Mouse (Mus musculus) E14TG2a.4 (cell line): ENCODE measurements at regions not wholly inside any gene's neighbourhood (a gene's known extent, or its start where the extent isn't known, plus 50 kb on each side); places are given as distances from the start of the nearest gene placed in this dataset.

Experiments used
- H3K27me3 ChIP-seq: 2 replicates; pipeline ENCODE4 v1.6.1; 2014; ENCODE audit warnings: low read length, control low read depth; ENCODE audit not compliant: insufficient read depth
- H3K36me3 ChIP-seq: 2 replicates; pipeline ENCODE4 v1.6.1; 2014; ENCODE audit warnings: low read length, control low read depth; ENCODE audit not compliant: insufficient read depth
- H3K4me1 ChIP-seq: replicated peaks from 2 replicates; pipeline ENCODE4 v1.6.1; 2014; ENCODE audit warnings: low read depth, low read length, control low read depth
- H3K4me3 ChIP-seq: replicated peaks from 2 replicates; pipeline ENCODE4 v1.5.1; 2014; ENCODE audit warnings: mild to moderate bottlenecking, low read length
- H3K9me3 ChIP-seq: 2 replicates; pipeline ENCODE4 v1.6.1; 2014; ENCODE audit warnings: low read length, control low read depth
- CTCF ChIP-seq: conservative IDR thresholded peaks from 2 replicates; pipeline ENCODE4 v1.5.1; 2014; ENCODE audit warnings: low read length
- NANOG ChIP-seq: IDR thresholded peaks from 2 replicates; pipeline ENCODE4 v1.6.1; 2014; ENCODE audit warnings: borderline replicate concordance, low read length, mixed read lengths
- POU5F1 ChIP-seq: IDR thresholded peaks from 2 replicates; pipeline ENCODE4 v1.6.1; 2014; ENCODE audit warnings: low read length, borderline replicate concordance

GRCm38 (mm10) chr4:8926642-8927275, 687.9 kb upstream of the Car8 start:
- Histone ChIP-seq H3K4me1 (peaks cover 61% of the 10 kb centered on the region), H3K9me3 (no peaks in the 10 kb centered on the region), H3K4me3 (no peak overlapping the region), H3K27me3 (peaks cover 23% of the 10 kb centered on the region), H3K36me3 (no peaks in the 10 kb centered on the region)
- no peak for TF ChIP-seq NANOG
- TF ChIP-seq CTCF: no peak
- no peak for TF ChIP-seq POU5F1

DNA sequence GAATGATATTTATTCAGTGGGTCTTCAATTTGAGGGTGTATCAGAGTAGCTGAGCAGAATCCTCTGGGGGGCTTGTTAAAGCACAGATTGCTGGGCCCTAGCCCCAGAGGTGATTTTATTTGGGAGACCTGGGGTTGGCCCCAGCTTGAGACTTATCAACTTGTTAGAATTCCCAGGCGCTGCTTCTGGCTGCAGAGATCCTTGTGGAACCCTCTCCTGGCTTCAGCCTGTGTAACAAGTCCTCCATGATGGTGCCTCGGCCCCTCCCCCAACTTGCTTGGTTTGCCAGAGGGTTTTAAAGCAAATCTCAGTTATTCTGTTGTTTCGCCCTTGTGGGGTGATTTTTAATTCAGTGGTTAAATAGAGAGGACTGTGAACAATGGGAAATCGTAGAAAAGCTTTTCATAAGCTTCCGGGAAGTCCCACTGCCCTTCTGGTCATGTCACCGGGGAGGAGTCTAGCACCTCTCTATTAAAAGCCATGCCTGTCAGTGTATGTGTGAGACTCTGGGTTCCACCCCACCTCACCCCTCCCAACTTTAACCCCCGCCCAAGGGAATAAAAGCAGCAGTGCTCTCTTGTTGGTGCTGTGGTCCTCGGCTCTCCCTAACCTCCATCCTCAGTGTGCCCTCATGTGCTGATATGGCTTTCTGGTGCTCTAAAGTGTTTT, 684.0 kb upstream of the Car8 start:
- H3K36me3 ChIP-seq: no peaks in the 10 kb centered on the region
- H3K9me3 ChIP-seq: no peaks in the 10 kb centered on the region
- H3K4me3 ChIP-seq: no peak overlapping the region
- peaks cover 37% of the 10 kb centered on the region for H3K27me3 ChIP-seq
- no peak for TF ChIP-seq CTCF
- no peak for TF ChIP-seq NANOG
- no peak for TF ChIP-seq POU5F1
- peaks cover 61% of the 10 kb centered on the region for H3K4me1 ChIP-seq

GRCm38 (mm10) chr4:8921477-8922385, 682.9 kb upstream of the Car8 start:
- TF ChIP-seq POU5F1 (no peak), NANOG (no peak), CTCF (no peak)
- H3K4me3 ChIP-seq: peak overlapping the region; percentile 59
- no peaks in the 10 kb centered on the region for H3K9me3 ChIP-seq
- peaks cover 52% of the 10 kb centered on the region for H3K4me1 ChIP-seq
- peaks cover 42% of the 10 kb centered on the region for H3K27me3 ChIP-seq
- H3K36me3 ChIP-seq: no peaks in the 10 kb centered on the region

- no peaks in the 10 kb centered on the region for H3K9me3 ChIP-seq
- no peak for TF ChIP-seq POU5F1
- no peak for TF ChIP-seq CTCF
- TF ChIP-seq NANOG: no peak
- no peak overlapping the region for H3K4me3 ChIP-seq
- H3K27me3 ChIP-seq: peaks cover 52% of the 10 kb centered on the region
- peaks cover 48% of the 10 kb centered on the region for H3K4me1 ChIP-seq
- no peaks in the 10 kb centered on the region for H3K36me3 ChIP-seq
These were observed 681.5 kb upstream of the Car8 start for GRCm38 (mm10) chr4:8920306-8920705.

DNA sequence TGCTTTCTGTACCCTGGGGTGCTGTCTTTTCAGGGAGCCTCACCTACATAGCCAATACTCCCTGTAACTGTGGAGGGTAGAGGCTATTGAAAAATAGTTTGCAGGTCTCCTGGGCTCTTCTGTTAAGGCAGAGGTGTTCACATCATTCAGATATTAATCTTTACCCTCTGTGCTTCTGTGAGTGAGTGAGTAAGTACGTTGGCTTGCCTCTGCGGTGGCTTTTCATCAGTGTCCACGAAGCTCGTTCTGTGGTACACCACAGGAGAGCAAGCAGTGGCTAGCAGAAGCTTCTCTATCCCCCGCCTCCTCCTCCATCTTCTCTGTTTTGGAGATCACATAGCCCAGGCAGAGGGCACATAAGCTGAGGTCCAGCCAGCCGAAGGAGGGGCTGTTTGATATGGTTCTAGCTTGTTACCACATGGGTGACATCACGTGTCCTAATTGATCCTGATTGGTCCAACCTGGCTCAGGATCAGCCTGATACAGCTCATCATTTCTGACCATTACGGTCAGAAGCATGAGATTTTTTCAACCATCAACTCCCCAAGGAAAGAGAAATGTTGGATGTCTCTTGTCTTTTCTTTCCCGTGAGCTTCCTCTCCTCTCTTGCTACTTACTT, 680.6 kb upstream of the Car8 start:
- Histone ChIP-seq H3K4me1 (peaks cover 57% of the 10 kb centered on the region), H3K36me3 (no peaks in the 10 kb centered on the region), H3K4me3 (no peak overlapping the region), H3K9me3 (no peaks in the 10 kb centered on the region), H3K27me3 (peaks cover 61% of the 10 kb centered on the region)
- TF ChIP-seq NANOG (no peak), CTCF (no peak), POU5F1 (no peak)
